Mouse (Mus musculus): ENCODE measurements at regions not wholly inside any gene's neighbourhood (a gene's known extent, or its start where the extent isn't known, plus 50 kb on each side); places are given as distances from the start of the nearest gene placed in this dataset.

- TF ChIP-seq CTCF (IDR thresholded peaks at IDR 0.05; ENCODE audit: low read depth, low read length) (no peak), POLR2A (IDR thresholded peaks at IDR 0.05; ENCODE audit: borderline replicate concordance, low read depth, low read length) (no peak)
Measured at GRCm38 (mm10) chr13:111871672-111872410, 63.0 kb upstream of the Map3k1 start.
